9 mouse cellular contexts compared by ENCODE assay signal in the genomic region with DNA sequence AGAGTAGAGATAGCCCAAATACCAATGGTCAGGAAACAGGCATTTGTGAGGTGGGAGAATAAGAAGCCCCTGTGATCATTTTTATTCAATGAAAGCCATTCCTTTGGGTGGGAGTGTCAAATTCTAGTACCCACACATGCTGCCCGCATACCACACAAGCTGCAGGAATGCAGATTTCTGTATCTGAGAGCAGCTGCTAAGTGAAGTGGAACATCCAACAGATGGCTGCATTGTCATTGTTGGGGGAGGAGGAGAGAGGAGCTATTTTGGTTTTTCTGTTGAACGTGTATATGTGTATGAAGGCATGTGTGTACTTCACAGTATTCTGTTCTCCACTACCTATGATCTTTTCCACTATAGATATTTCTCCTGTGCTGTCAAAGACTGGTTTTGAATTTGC.
DNase-seq lines count a peak whose midpoint lies in the region; ATAC-seq and TF ChIP-seq lines count a peak whose summit lies in the region.
"Had no signal": no experiment of that assay in that cellular context is flagged by ENCODE, and none has a peak within 500 bp of the region (broad histone marks: within the 10 kb centered on the region; RNA-seq: fewer than 3 reads in every experiment).

No protein-coding gene starts in this region.

- peak; percentile 92 for ATAC-seq in cerebellum, adult (ENCODE audit: insufficient number of reproducible peaks, low FRiP score, low TSS enrichment)
- peak; percentile 71; the same call in 1 of the 2 replicates for ATAC-seq in forebrain, embryonic 12.5 days (ENCODE audit: low FRiP score)

- intact Hi-C loops in left cerebral cortex, postnatal 14 days (cut with DNase I) = no loop called here

- H3K4me1 ChIP-seq in MEL (ENCODE audit: control insufficient read depth in 1 of 2, insufficient read depth in 2 of 2, low read length in 2 of 2) = peaks cover 2 to 4% of the 10 kb centered on the region in 2 experiments; a peak in 2 of 4 replicates
- peaks cover 7% of the 10 kb centered on the region for H3K4me1 ChIP-seq in forebrain, embryonic 12.5 days

- no peak for TF ChIP-seq CTCF in MEL (IDR thresholded peaks at IDR 0.05 in 2 of 3, conservative IDR thresholded peaks at IDR 0.05 in 1 of 3; ENCODE audit: control insufficient read depth in 1 of 3, insufficient read depth in 1 of 3, low read depth in 2 of 3, low read length in 3 of 3, poor library complexity in 1 of 3, severe bottlenecking in 1 of 3)

- H3K9me3 ChIP-seq in MEL (replicated peaks; ENCODE audit: insufficient read depth, low read length) = no peaks in the 10 kb centered on the region
- no peaks in the 10 kb centered on the region for H3K9me3 ChIP-seq in forebrain, embryonic 12.5 days
- H3K9me3 ChIP-seq: embryonic facial prominence, embryonic 13.5 days had no signal

- no peak; the same call in 1 of the 2 replicates for TF ChIP-seq RAD21 in MEL (IDR thresholded peaks at IDR 0.05; ENCODE audit: low read depth, low read length)

- no peak for TF ChIP-seq POLR2A in MEL (IDR thresholded peaks at IDR 0.05; ENCODE audit: control insufficient read depth in 1 of 2, insufficient read depth in 1 of 2, low read depth in 1 of 2, low read length in 2 of 2, poor library complexity in 1 of 2)

- H3K27ac ChIP-seq in MEL (ENCODE audit: control insufficient read depth, low read depth, low read length) = no peak overlapping the region
- H3K27ac ChIP-seq in forebrain, embryonic 12.5 days = no peak overlapping the region
- H3K27ac ChIP-seq: embryonic facial prominence, embryonic 13.5 days had no signal

- no peak for DNase-seq in cerebellum, postnatal 4 days (ENCODE audit: low spot score in 2 of 2)
- peak; percentile 29 for DNase-seq in MEL (ENCODE audit: low read depth, low spot score)
- DNase-seq in left cerebral cortex, postnatal 14 days (ENCODE audit: low spot score in 2 of 2) = peak; percentile 64 to 79
- peak; percentile 10 for DNase-seq in right cerebral cortex, postnatal 14 days
- no peak for DNase-seq in adrenal gland, postnatal 14 days
- DNase-seq in adrenal gland, adult 8-10 months = no peak

- H3K27me3 ChIP-seq in MEL (ENCODE audit: control insufficient read depth in 1 of 2, insufficient read depth in 2 of 2, low read length in 2 of 2) = no peaks in the 10 kb centered on the region
- H3K27me3 ChIP-seq in forebrain, embryonic 12.5 days = no peaks in the 10 kb centered on the region
- H3K27me3 ChIP-seq: embryonic facial prominence, embryonic 13.5 days had no signal

- H3K4me2 ChIP-seq in forebrain, embryonic 12.5 days = no peak overlapping the region
- H3K4me2 ChIP-seq: embryonic facial prominence, embryonic 13.5 days had no signal

- peak in 1 of 2 experiments; percentile 56; a peak in 2 of 4 replicates for TF ChIP-seq EP300 in MEL (IDR thresholded peaks at IDR 0.05; ENCODE audit: low read depth in 1 of 2, low read length in 2 of 2)

- WGBS in forebrain, embryonic 12.5 days = 7% methylated on average over 2 of the region's 2 CpGs

- H3K4me3 ChIP-seq in MEL (ENCODE audit: control insufficient read depth in 1 of 2, insufficient read depth in 1 of 2, low read depth in 2 of 2, low read length in 2 of 2) = no peak overlapping the region
- no peak overlapping the region for H3K4me3 ChIP-seq in forebrain, embryonic 12.5 days (replicated peaks)
- H3K4me3 ChIP-seq: embryonic facial prominence, embryonic 13.5 days had no signal

- peaks cover 0 to 4% of the 10 kb centered on the region in 2 experiments; a peak in 2 of 4 replicates for H3K36me3 ChIP-seq in MEL (ENCODE audit: control insufficient read depth in 1 of 2, insufficient read depth in 2 of 2, low read length in 2 of 2)
- H3K36me3 ChIP-seq in forebrain, embryonic 12.5 days (replicated peaks) = no peaks in the 10 kb centered on the region
- H3K36me3 ChIP-seq: embryonic facial prominence, embryonic 13.5 days had no signal

- no peaks in the 10 kb centered on the region for H3K79me2 ChIP-seq in MEL (ENCODE audit: control insufficient read depth, insufficient read depth, low read length, poor library complexity)

- H3K9ac ChIP-seq in MEL (ENCODE audit: control insufficient read depth, low read depth, low read length, poor library complexity, severe bottlenecking) = no peak overlapping the region
- H3K9ac ChIP-seq in forebrain, embryonic 12.5 days = no peak overlapping the region
- H3K9ac ChIP-seq: embryonic facial prominence, embryonic 13.5 days had no signal

TF ChIP-seq in MEL, 35 proteins besides CTCF, POLR2A, EP300 and RAD21:
- TF ChIP-seq MYB (IDR thresholded peaks at IDR 0.05; ENCODE audit: low read depth, low read length) (no peak), USF1 (IDR thresholded peaks at IDR 0.05; ENCODE audit: low read depth, low read length) (no peak), TCF12 (IDR thresholded peaks at IDR 0.05; ENCODE audit: low read depth, low read length) (0 out of 2 replicates have a peak, but pooled peaks have one; percentile 39), GATA1 (IDR thresholded peaks at IDR 0.05; ENCODE audit: low read depth, low read length) (0 out of 2 replicates have a peak, but pooled peaks have one; percentile 5)

Comparison
In these comparisons a context has a peak if more than half of its experiments do, and no peak if none do; other contexts are left out.
1. DNase-seq: peak in MEL (single experiment), left cerebral cortex, postnatal 14 days (2 of 2) and right cerebral cortex, postnatal 14 days (single experiment); none in cerebellum, postnatal 4 days (0 of 2), adrenal gland, postnatal 14 days (single experiment) and adrenal gland, adult 8-10 months (single experiment).